Mouse (Mus musculus): ENCODE results near the gene Itga11.
A peak's percentile ranks its signal among the peaks of the same experiment; 100 is the strongest.

DNA sequence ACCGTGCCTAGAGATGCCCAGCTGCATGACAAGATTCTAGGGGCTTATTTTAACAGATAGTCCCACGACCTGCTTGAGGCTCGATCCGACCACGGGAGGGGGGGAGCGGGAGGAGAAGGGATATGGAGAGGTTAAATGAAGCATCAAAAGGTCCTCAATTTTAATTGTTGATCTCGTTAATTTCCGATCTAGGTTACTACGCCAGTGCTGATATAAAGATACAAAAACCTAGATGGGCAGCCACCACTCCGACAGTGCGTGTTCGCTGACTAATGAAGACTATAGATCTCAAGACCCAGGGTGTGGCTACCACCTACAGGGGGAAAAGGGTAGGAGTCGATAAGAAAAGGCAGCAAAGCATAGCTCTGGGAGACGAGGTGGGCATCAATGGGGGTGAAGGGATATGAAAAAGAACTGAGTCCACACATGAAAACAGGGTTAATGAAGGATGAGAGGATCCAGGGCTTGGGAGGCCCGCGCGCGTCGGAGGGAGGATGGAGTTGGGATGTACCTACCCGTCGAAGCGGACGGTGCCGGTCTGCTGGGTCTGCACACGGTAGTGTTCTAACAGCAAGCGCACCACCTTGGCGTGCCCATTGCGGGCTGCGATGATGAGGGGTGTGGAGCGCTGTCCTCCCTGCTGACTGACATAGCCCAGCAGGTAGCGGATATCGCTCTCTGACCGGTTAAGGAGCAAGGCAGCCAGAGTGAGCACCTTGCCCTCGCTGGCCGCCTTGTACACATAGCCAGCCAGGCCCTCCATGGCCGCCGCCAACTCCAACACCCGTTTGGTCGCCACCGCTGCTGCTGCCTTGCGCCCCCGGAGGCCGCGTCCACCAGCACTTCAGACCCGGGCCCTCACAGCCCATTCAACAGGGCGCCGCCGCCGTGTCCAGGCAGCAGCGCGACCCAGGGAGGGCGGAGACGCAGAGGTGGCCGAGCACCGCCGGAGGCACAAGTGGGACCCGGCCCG, 133.2 kb downstream of the Itga11 start:
- TF ChIP-seq CTCF (IDR thresholded peaks at IDR 0.05; ENCODE audit: low read depth): peak; percentile 40
- TF ChIP-seq EP300 (IDR thresholded peaks at IDR 0.05; ENCODE audit: low read depth): no peak

Measured in liver, postnatal 0 days (tissue).